Mouse (Mus musculus): ENCODE data around the gene Dennd1b. TPM values are rescaled to one million over a fixed set of nuclear protein-coding genes. Genes with fewer than 3 reads are reported as not detected.
A peak's percentile ranks its signal among the peaks of the same experiment; 100 is the strongest.

The Dennd1b gene
- total RNA-seq, 2 experiments from 2014 or later = 18.9 to 20.0 TPM

DNA sequence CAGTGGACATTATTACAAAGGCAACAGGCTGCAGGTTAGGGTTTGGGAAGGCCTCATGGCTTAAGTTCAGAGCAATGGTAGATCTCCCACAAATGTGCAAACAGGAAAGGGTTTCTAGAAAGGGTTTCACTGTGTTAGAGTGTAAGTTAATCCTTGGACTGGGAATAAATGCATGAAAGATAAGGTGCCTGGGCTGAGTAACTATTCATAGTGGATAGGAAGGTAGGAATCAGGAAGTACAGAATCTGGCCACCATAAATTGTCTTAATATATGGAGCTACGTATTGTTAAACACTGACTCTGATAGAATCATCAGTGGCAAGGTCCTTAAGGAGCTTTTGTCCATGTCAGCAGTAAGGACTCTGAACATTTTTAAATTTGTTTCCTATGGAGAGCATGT lies 42.8 kb downstream of the Dennd1b start:
- DNase-seq = no peak
- intact Hi-C loops (cut with DNase I) = no loop called here

GRCm38 (mm10) chr1:139007475-139007874 lies 44.2 kb downstream of the Dennd1b start:
- intact Hi-C loops (cut with DNase I) = no loop called here
- no peak for DNase-seq

DNA sequence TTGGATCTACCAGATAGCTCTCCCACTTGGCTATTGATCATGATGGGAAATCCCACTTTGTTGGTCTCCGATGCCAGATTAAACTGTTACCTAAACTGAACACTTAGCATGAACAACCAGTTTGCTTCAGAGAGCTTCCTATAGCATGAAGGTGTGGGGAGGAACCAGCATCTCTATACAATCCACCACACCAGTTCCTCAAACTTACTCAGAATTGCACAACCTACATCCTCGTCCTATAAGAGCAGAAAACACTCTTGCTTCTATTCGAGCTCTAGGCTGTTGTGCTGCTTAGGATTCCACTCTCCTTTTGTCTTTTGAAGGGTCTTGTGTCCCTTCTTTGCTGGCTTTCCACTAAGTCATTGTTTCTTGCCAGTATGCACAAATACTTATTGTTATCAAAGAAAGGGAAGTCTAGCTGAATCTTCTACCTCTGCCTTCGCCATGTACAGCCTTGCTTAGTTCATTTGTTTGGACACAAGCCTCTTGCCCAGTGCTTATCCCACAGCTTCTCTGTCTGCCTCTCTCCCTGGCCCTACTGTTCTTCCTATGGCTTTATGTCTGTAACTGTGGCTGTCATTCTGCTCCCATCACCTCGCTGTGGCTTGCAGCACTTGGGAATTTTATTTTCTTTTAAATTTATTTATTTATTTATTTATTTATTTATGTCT lies 52.0 kb downstream of the Dennd1b start:
- intact Hi-C loops (cut with DNase I) = no loop called here

GRCm38 (mm10) chr1:139021298-139021697 lies 58.1 kb downstream of the Dennd1b start:
- DNase-seq = no peak
- intact Hi-C loops (cut with DNase I) = no loop called here

More for the DNA sequence above, 52.0 kb downstream of the Dennd1b start:
- no peak for DNase-seq

DNA sequence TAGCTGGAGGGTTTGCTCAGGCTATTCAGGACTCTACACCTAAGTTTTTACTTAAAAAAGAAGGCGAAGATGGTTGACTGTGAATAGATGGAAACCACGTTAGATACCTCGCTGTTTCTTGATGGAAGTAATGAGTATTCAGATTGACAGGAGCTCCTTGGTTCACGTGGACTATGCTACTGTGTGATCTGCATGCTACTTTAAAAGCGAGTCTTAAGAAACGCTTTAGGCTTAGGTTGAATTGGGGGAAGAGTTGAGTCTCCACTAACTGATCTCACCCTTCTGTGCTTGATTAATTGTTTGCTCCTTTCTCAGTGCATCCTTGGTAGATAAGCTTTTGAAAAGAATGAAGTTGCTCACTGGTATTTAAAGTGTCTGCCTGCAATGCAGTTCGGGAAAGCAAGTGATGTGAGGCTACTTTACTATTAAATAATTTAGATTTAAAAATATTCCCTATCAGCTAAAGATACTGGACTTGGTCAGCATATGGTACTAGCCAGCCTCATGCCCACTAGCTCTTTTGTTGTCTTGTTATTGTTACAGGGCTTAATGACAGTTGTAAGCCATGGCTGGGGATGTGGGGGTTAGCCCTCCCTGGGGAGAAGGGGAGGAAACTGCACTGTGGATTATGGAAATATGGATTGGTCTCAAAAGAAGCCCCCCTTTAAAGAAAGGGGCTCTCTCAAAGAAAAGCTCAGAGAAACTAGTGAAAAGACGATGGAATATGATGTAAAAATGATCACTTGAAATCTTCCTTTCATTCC lies 62.8 kb downstream of the Dennd1b start:
- no peak for DNase-seq
- intact Hi-C loops (cut with DNase I) = no loop called here

GRCm38 (mm10) chr1:139029521-139029920 lies 66.3 kb downstream of the Dennd1b start:
- DNase-seq = no peak
- intact Hi-C loops (cut with DNase I) = no loop called here

DNA sequence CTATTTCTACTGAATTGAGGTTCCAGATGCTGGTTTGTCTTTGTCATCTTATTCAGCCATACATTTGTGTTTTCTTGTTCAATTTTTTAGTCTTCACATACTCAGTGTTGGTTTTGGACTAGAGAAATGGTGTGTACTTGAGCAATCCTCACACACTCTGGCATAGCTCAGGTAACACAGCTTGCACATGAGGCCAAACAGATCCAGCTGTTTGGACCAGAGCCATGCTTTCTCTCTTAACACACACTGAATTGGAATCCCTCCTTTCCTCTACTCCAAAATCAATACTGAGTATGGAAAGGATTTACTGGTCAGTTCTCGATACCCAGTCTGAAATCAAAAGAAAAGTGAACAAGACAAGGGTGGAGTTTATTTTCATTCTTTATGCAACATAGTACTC lies 69.2 kb downstream of the Dennd1b start:
- DNase-seq = no peak
- intact Hi-C loops (cut with DNase I) = no loop called here

DNA sequence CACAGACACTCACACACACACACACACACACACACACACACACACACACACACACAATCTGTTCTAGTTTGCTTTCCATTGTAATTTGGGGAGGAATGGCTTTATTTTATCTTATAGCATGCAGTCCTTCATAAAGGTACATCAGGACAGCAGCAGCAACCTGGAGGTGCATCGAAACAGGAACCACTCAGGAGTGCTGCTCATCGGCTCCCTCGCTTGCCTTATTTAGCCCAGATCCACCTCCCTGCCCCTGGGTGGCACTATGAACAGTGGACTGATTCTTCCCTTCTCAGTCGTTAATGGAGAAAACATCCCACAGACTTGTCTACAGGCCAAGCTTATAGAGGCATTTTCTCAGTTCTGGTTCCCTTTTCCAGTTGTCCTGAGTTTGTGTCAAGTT lies 71.9 kb downstream of the Dennd1b start:
- no peak for DNase-seq
- intact Hi-C loops (cut with DNase I) = no loop called here

GRCm38 (mm10) chr1:139036302-139036701 lies 73.1 kb downstream of the Dennd1b start:
- intact Hi-C loops (cut with DNase I) = no loop called here
- no peak for DNase-seq

- intact Hi-C loops (cut with DNase I) = no loop called here
- no peak for DNase-seq
These were observed 73.7 kb downstream of the Dennd1b start for GRCm38 (mm10) chr1:139036768-139037507.

DNA sequence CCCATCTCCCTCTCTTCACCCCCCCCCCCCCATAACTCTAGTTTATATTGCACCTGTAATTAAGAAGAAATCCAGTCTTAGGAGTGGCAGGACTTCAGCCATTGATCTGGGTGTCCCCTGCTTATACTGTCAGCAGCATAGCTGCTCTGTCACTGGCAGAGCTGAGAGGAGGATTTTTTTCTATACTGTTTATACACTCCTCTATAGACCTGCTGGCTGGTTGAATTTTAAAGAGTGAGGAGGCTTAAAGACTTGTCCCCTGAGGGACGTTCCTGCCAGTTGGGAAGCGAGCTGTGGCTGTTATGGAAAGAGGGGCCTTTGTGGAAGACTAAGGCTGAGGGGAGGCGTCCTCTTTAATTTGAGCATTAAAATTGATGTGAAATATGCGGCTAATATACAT lies 74.8 kb downstream of the Dennd1b start:
- intact Hi-C loops (cut with DNase I) = no loop called here
- no peak for DNase-seq

GRCm38 (mm10) chr1:139038620-139039019 lies 75.4 kb downstream of the Dennd1b start:
- intact Hi-C loops (cut with DNase I) = no loop called here
- DNase-seq = no peak

DNA sequence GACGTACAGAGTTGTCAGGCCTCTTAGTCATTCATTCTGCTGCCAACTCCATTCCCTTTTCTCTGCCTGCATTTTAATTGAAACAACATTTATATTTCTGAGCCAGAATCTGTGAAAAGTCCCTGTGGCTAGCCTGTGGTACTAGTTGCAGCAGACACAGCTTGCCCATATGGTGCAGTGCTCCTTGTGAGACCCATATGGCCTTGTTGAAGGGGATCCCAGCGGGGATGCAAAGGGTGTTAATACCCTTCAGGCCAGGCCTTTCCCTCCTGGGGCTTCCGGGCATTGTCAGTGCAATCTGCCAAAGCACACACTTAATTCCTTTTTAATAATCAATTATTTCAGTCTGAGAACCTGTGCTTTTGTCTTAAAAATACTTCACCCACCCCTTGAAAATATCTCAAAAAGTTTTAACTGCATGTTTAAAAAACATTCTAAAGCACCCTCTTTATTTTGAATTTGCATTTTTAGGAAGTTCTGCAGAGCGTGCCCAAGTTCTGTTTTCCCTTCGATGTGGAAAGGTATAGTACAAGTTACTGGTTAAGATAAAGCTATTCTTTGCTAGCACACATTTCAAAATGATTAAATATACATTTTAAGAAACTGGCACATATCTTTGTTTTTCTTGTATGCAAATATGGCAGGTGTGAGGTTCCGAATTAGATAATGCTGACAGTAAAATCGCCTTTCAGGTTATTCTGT lies 76.4 kb downstream of the Dennd1b start:
- peak; percentile 36 for DNase-seq
- intact Hi-C loops (cut with DNase I) = no loop called here

DNA sequence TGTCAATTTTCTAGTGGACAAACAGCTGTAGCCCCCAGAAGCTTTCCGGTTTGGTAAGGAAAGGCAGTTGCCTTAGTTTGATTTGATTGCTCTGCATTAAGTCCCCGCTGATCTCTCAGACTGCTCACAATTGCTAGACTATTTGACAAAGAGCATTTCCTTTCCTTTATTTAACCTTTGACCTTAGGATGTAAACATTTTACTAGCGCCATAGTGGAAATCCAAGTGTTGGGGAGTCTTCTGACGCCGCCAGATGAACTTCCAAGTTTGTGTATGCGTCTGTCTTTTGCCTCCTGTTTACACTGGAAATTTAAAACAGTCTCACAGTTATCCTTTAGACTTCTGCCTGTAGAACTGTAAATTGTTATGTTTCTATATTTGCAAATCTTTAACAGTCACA lies 85.8 kb downstream of the Dennd1b start:
- no peak for DNase-seq
- intact Hi-C loops (cut with DNase I) = no loop called here

DNA sequence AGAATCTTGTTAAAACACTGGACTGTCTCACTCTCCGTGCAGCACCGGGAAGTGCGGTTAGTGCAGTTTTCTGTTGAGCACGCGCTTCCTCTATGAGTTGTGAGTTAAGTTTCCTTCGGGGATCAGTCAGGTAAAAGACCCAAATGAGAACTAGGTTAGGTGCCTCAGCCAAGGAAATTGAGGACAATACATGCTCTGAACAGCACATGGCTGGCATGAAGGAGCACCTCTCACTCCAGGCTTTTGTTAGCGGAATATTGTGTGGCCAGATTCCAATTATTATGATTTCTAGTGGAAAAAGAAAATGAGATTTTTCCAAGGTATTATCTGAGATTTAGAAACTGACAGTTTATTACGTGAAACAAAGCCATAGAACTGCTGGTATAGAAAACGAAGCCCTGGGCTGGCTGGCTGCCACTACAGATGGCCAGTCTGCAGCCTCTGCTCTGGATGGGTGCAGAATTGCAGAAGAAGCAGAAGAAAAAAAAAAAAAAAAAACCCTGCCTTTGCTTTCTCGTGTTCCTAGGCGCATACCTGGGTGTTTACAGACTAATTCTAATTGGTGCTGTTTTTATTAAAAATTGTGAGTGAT lies 86.7 kb downstream of the Dennd1b start:
- DNase-seq = peak; percentile 75
- intact Hi-C loops (cut with DNase I) = no loop called here

DNA sequence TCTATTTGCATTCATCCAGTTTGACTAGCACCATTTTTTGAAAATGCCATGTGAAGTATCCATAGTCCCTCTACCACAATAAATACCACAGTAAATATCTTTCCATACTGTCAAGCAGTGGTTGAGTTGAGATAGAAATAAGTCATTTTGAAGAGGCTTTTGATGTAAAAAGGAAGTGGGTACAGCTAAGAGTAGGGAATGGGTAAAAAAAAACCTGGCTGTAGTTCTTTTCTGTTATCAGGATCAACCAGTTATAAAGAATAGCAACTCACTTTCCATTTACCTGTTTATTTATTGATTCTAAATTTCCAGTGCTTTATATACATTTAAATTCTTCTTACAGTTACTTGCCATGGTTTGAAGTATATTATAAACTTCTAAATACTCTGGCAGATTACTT lies 89.8 kb downstream of the Dennd1b start:
- DNase-seq = no peak
- intact Hi-C loops (cut with DNase I) = no loop called here

- intact Hi-C loops (cut with DNase I) = no loop called here
- DNase-seq = no peak
These were observed 97.1 kb downstream of the Dennd1b start for GRCm38 (mm10) chr1:139060301-139060700.

DNA sequence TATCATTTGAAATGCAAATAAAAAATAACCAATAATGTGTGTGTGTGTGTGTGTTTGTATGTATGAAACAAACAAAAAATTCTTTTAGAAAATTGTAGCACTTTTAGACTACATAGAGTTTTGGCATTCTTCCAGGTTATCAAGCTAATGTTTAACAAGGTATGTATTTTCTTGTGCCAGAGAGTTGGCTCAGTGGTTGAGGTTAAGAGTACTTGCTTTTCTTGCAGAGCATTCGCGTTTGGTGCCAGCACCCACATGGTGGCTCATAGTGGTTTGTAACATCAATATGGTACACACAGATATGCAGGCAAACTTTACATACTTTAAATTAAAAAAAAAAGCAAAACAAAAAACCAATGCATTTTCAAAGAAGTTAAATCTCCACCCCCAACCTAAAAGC lies 101.5 kb downstream of the Dennd1b start:
- DNase-seq = no peak
- intact Hi-C loops (cut with DNase I) = no loop called here

- intact Hi-C loops (cut with DNase I) = no loop called here
- DNase-seq = no peak
These were observed 104.0 kb downstream of the Dennd1b start for GRCm38 (mm10) chr1:139067210-139067609.

DNA sequence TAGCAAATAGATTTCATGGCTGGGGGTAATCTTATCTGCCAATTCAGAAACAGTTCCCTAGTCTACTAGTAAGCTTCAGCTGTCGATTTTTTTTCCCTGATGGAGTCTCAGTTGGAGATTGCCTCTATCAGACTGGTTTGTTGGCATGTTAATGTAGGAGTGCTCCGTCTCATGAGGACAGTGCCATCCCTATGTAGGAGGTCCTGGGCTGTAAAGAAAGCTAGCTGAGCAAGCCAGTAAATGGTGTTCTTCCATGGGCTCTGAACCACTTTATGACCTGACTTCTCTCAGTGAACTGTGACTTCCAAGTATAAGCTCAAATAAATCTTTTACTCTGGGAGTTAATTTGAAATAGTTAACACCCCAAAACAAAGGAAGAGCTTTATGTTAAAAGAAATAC lies 107.8 kb downstream of the Dennd1b start:
- intact Hi-C loops (cut with DNase I) = loop anchor here (10.0 kb wide), 1 partner anchor 936 kb away; no protein-coding TSS in a partner anchor
- DNase-seq = no peak

DNA sequence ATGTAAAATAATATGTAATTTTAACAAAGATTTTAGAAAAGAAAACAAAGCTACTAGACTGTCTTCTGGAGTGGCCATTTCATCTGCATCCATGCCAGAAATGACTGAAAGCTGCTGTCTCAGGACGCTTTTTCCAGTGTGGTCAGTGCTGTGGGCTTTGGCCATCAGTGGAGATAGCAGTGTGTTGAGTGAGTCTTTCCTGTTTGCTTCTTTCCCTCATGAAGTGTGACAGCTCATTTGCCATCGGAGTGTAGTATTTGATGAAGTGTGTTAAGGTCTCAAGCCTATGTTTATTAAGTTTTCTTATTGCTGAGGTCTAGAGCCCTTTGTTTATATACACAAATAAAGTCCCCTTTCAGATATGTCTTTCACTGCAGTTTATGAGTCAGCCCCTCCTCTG lies 112.4 kb downstream of the Dennd1b start:
- no peak for DNase-seq
- intact Hi-C loops (cut with DNase I) = loop anchor here (10.0 kb wide), 1 partner anchor 941 kb away; no protein-coding TSS in a partner anchor

Measured in left cerebral cortex, postnatal 4 days (tissue).